Mouse (Mus musculus) ES-Bruce4 (cell line): ENCODE data around the gene Sp3. TPM values are rescaled to one million over a fixed set of nuclear protein-coding genes. Genes with fewer than 3 reads are reported as not detected.

Experiments used
- H3K27ac ChIP-seq: 2 replicates; pipeline ENCODE4 v1.5.1; 2012; ENCODE audit warnings: low read length, inconsistent platforms; ENCODE audit not compliant: insufficient read depth
- H3K27me3 ChIP-seq: 2 replicates; pipeline ENCODE4 v1.6.1; 2012; ENCODE audit warnings: mild to moderate bottlenecking, low read length, inconsistent platforms; ENCODE audit not compliant: control insufficient read depth, poor library complexity, insufficient read depth, severe bottlenecking
- H3K36me3 ChIP-seq: 2 replicates; pipeline ENCODE4 v1.6.1; 2012; ENCODE audit warnings: inconsistent platforms, mild to moderate bottlenecking, low read length, moderate library complexity; ENCODE audit not compliant: control insufficient read depth, poor library complexity, insufficient read depth, severe bottlenecking
- H3K4me1 ChIP-seq: one replicate; pipeline ENCODE4 v1.8.1; 2011; ENCODE audit warnings: low read length; ENCODE audit not compliant: control insufficient read depth, insufficient read depth
- H3K4me3 ChIP-seq: 2 replicates; pipeline ENCODE4 v1.5.1; 2011; ENCODE audit warnings: low read depth, mild to moderate bottlenecking, low read length
- H3K9ac ChIP-seq: 2 replicates; pipeline ENCODE4 v1.6.1; 2012; ENCODE audit warnings: low read depth, mild to moderate bottlenecking, inconsistent platforms; ENCODE audit not compliant: poor library complexity, severe bottlenecking
- H3K9me3 ChIP-seq: replicated peaks from 2 replicates; pipeline ENCODE4 v1.6.1; 2012; ENCODE audit warnings: mild to moderate bottlenecking, low read length, inconsistent platforms; ENCODE audit not compliant: control insufficient read depth, poor library complexity, insufficient read depth, severe bottlenecking
- CTCF ChIP-seq: IDR thresholded peaks from one replicate; pipeline ENCODE4 v1.8.1; 2011; ENCODE audit warnings: low read depth, low read length
- EP300 ChIP-seq: IDR thresholded peaks from 2 replicates; pipeline ENCODE4 v1.6.1; 2011; ENCODE audit warnings: low read depth, low read length; ENCODE audit not compliant: insufficient read depth
- POLR2A ChIP-seq: IDR thresholded peaks from one replicate; pipeline ENCODE4 v1.8.1; 2011; ENCODE audit warnings: low read length; ENCODE audit not compliant: insufficient read depth
- polyA plus RNA-seq: library from polyadenylated mRNA; stranded (reverse); fragments of >200 nt; gene quantifications from 2 replicates; pipeline ENCODE4 v1.2.4, GENCODE M21; 2011; ENCODE audit warnings: low read depth; ENCODE audit not compliant: missing spikeins, insufficient read depth, insufficient read length

Sp3 gene
- polyA plus RNA-seq, 1 experiment, result 102 TPM

- H3K9ac ChIP-seq, result no peak overlapping the region
- no peaks in the 10 kb centered on the region for H3K27me3 ChIP-seq
- TF ChIP-seq EP300 (no peak), CTCF (no peak), POLR2A (no peak)
- H3K36me3 ChIP-seq, result no peaks in the 10 kb centered on the region
- H3K9me3 ChIP-seq, result no peaks in the 10 kb centered on the region
- no peak overlapping the region for H3K27ac ChIP-seq
- H3K4me1 ChIP-seq, result no peaks in the 10 kb centered on the region
- no peak overlapping the region for H3K4me3 ChIP-seq
These were observed 82.0 kb downstream of the Sp3 start for GRCm38 (mm10) chr2:72898094-72898781.

DNA sequence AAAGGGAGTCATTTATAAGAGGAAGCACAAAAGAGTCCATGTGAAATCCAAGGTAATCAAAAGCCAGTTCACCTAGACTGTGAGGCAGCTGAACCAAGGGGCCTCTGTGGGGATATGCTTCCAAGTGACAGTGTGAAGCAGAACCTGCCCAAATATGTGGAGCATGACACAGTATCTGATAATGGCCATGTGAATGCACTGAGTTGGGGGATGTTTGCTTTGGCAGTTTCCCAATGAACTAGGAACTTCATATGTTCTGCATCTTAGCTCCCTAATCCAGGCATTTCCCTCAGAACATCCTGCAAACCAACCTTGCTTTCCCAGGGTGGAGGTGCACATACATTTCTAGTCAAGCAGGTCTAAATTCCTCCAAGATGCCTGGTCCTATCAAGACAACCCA, 90.4 kb downstream of the Sp3 start:
- TF ChIP-seq CTCF (no peak), POLR2A (no peak), EP300 (no peak)
- no peak overlapping the region for H3K27ac ChIP-seq

More for the DNA sequence above, 90.4 kb downstream of the Sp3 start:
- H3K9me3 ChIP-seq, result no peaks in the 10 kb centered on the region
- H3K4me1 ChIP-seq, result no peaks in the 10 kb centered on the region
- no peak overlapping the region for H3K9ac ChIP-seq
- no peaks in the 10 kb centered on the region for H3K36me3 ChIP-seq
- H3K27me3 ChIP-seq, result no peaks in the 10 kb centered on the region
- H3K4me3 ChIP-seq, result no peak overlapping the region

Other genes starting within 250 kb of the Sp3 start
- gene Gm11084, start 6.3 kb upstream of the Sp3 start, polyA plus RNA-seq, result not detected in 2 replicates
- gene Ola1, start 238.5 kb upstream of the Sp3 start, polyA plus RNA-seq, result 186 and 205 TPM in 2 replicates